Mouse (Mus musculus): ENCODE measurements around the gene Rab31.

DNA sequence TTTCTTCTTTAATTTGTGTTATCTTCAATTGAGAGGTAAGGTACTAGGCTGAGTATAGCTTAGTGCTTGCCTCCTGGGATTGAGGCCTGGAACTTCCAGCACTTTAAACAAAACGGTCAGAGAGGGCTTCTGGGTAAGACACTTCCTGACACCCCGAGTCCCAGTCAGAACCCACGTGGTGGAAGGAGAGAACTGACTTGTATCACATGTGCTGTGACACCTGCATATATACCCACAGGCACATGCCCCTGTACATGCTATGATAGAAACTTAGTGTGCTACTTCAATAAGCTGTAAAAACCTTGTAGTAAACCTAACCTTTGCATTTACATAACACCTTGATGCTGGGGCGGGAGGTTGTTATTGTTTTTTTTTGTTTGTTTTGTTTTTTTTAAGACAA is 25.9 kb upstream of the Rab31 start:
- TF ChIP-seq CTCF (IDR thresholded peaks at IDR 0.05; ENCODE audit: control insufficient read depth, insufficient read depth, low read length), result no peak
- TF ChIP-seq POLR2A (IDR thresholded peaks at IDR 0.05; ENCODE audit: borderline replicate concordance, control insufficient read depth, low read depth, low read length), result no peak

All from bone marrow, adult 2 months (tissue).